Mouse (Mus musculus): ENCODE data around the gene Shisa5.

The Shisa5 gene

GRCm38 (mm10) chr9:109022866-109023685 is 15.3 kb upstream of the Shisa5 start:
- no peak for DNase-seq

GRCm38 (mm10) chr9:109027521-109027920 is 10.8 kb upstream of the Shisa5 start:
- DNase-seq: no peak

GRCm38 (mm10) chr9:109028421-109028820 is 9.9 kb upstream of the Shisa5 start:
- no peak for DNase-seq

GRCm38 (mm10) chr9:109028919-109029318 is 9.4 kb upstream of the Shisa5 start:
- no peak for DNase-seq

GRCm38 (mm10) chr9:109030312-109030711 is 8.1 kb upstream of the Shisa5 start:
- no peak for DNase-seq

GRCm38 (mm10) chr9:109031001-109031400 is 7.4 kb upstream of the Shisa5 start:
- DNase-seq: no peak

GRCm38 (mm10) chr9:109031686-109032085 is 6.7 kb upstream of the Shisa5 start:
- DNase-seq: no peak

GRCm38 (mm10) chr9:109032435-109032834 is 5.9 kb upstream of the Shisa5 start:
- no peak for DNase-seq

GRCm38 (mm10) chr9:109038901-109039364 is 568 bp downstream of the Shisa5 start:
- no peak for DNase-seq

- no peak for DNase-seq
Measured at GRCm38 (mm10) chr9:109039681-109040080, 1.3 kb downstream of the Shisa5 start.

- DNase-seq: no peak
Measured at GRCm38 (mm10) chr9:109040216-109040615, 1.9 kb downstream of the Shisa5 start.

- no peak for DNase-seq
Measured at GRCm38 (mm10) chr9:109040906-109041305, 2.5 kb downstream of the Shisa5 start.

- DNase-seq: no peak
Measured at GRCm38 (mm10) chr9:109041351-109041750, 3.0 kb downstream of the Shisa5 start.

GRCm38 (mm10) chr9:109046306-109046705 is 7.9 kb downstream of the Shisa5 start:
- DNase-seq: peak; percentile 84

GRCm38 (mm10) chr9:109049316-109049715 is 11.0 kb downstream of the Shisa5 start:
- DNase-seq: no peak

GRCm38 (mm10) chr9:109049996-109050673 is 11.8 kb downstream of the Shisa5 start:
- no peak for DNase-seq

GRCm38 (mm10) chr9:109050674-109050997 is 12.3 kb downstream of the Shisa5 start:
- DNase-seq: no peak

GRCm38 (mm10) chr9:109051011-109051501 is 12.7 kb downstream of the Shisa5 start:
- peak; percentile 60 for DNase-seq

GRCm38 (mm10) chr9:109051651-109052489 is 13.5 kb downstream of the Shisa5 start:
- no peak for DNase-seq

- peak; percentile 42 for DNase-seq
Measured at GRCm38 (mm10) chr9:109052490-109053260, 14.3 kb downstream of the Shisa5 start.

- DNase-seq: no peak
Measured at GRCm38 (mm10) chr9:109053366-109053765, 15.0 kb downstream of the Shisa5 start.

GRCm38 (mm10) chr9:109053851-109054250 is 15.5 kb downstream of the Shisa5 start:
- DNase-seq: no peak
